Mouse (Mus musculus) MEL (cell line): ENCODE results near the gene Akr1c14.

Experiments used
- CTCF ChIP-seq, 3 experiments: IDR thresholded peaks in 2 of 3; conservative IDR thresholded peaks in 1 of 3; 2 replicates each; pipeline ENCODE4 v1.5.1; 2011 to 2012; ENCODE audit warnings: low read length in 3 of 3, low read depth in 2 of 3, mild to moderate bottlenecking in 2 of 3, improper control_type of control experiment in 1 of 3, inconsistent platforms in 1 of 3, mixed read lengths in 1 of 3, moderate library complexity in 1 of 3; ENCODE audit not compliant: control insufficient read depth in 1 of 3, insufficient read depth in 1 of 3, poor library complexity in 1 of 3, severe bottlenecking in 1 of 3
- EP300 ChIP-seq, 2 experiments: IDR thresholded peaks; 2 replicates each; pipeline ENCODE4 v1.6.1; 2011; ENCODE audit warnings: improper control_type of control experiment in 2 of 2, low read length in 2 of 2, low read depth in 1 of 2, mild to moderate bottlenecking in 1 of 2
- NELFE ChIP-seq: IDR thresholded peaks from 2 replicates; pipeline ENCODE4 v1.6.1; 2011; ENCODE audit warnings: low read depth, low read length, improper control_type of control experiment
- POLR2AphosphoS2 ChIP-seq: IDR thresholded peaks from 2 replicates; pipeline ENCODE4 v1.6.1; 2011; ENCODE audit warnings: low read length, improper control_type of control experiment
- USF1 ChIP-seq: IDR thresholded peaks from 2 replicates; pipeline ENCODE4 v1.6.1; 2014; ENCODE audit warnings: low read depth, mild to moderate bottlenecking, inconsistent platforms, low read length, improper control_type of control experiment, moderate library complexity

DNA sequence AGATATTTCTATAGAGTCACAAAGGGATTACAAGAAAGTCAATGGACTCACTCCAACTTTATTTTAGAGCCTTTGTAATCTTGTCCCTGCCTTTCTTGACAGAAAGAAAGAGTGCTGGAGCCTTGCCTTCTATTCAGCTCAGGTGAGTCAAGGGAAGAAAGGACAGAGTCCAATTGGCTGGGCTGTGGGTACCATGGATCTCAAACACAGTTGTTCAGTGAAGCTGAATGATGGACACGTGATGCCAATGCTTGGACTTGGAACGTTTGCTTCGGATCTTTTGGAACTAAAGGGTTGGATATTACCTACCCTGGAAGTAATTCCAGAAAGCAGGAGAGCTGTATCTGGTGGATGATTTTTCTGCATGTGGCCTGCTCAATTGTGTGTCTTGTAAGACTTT is 13.8 kb upstream of the Akr1c14 start:
- TF ChIP-seq EP300 (IDR thresholded peaks at IDR 0.05; ENCODE audit: low read depth in 1 of 2, low read length in 2 of 2) (no peak), CTCF (IDR thresholded peaks at IDR 0.05 in 2 of 3, conservative IDR thresholded peaks at IDR 0.05 in 1 of 3; ENCODE audit: control insufficient read depth in 1 of 3, insufficient read depth in 1 of 3, low read depth in 2 of 3, low read length in 3 of 3, poor library complexity in 1 of 3, severe bottlenecking in 1 of 3) (no peak), USF1 (no peak), NELFE (no peak), POLR2AphosphoS2 (no peak)
